Mouse (Mus musculus): Measurements from ENCODE around the gene Actl6a.

Gene Actl6a

GRCm38 (mm10) chr3:32749820-32750579 is 43.9 kb downstream of the Actl6a start:
- no peak for DNase-seq

GRCm38 (mm10) chr3:32754384-32754915 is 48.4 kb downstream of the Actl6a start:
- DNase-seq: no peak

- no peak for DNase-seq
Measured at GRCm38 (mm10) chr3:32759212-32759611, 53.1 kb downstream of the Actl6a start.

- DNase-seq: no peak
Measured at GRCm38 (mm10) chr3:32762962-32763361, 56.9 kb downstream of the Actl6a start.

- DNase-seq: no peak
Measured at GRCm38 (mm10) chr3:32763902-32764301, 57.8 kb downstream of the Actl6a start.

GRCm38 (mm10) chr3:32770781-32771180 is 64.7 kb downstream of the Actl6a start:
- DNase-seq: no peak

Measured in thymus, postnatal 36 days (tissue).